Mouse (Mus musculus): ENCODE measurements at regions not wholly inside any gene's neighbourhood (a gene's known extent, or its start where the extent isn't known, plus 50 kb on each side); places are given as distances from the start of the nearest gene placed in this dataset.

- TF ChIP-seq CTCF (IDR thresholded peaks at IDR 0.05; ENCODE audit: low read depth, low read length) (no peak), POLR2A (IDR thresholded peaks at IDR 0.05; ENCODE audit: extremely low read depth, insufficient read depth, low read length) (no peak)
Observed at GRCm38 (mm10) chr6:111932596-111932995, 341.0 kb upstream of the Lmcd1 start.
